Mouse (Mus musculus): ENCODE measurements at regions not wholly inside any gene's neighbourhood (a gene's known extent, or its start where the extent isn't known, plus 50 kb on each side); places are given as distances from the start of the nearest gene placed in this dataset.

DNA sequence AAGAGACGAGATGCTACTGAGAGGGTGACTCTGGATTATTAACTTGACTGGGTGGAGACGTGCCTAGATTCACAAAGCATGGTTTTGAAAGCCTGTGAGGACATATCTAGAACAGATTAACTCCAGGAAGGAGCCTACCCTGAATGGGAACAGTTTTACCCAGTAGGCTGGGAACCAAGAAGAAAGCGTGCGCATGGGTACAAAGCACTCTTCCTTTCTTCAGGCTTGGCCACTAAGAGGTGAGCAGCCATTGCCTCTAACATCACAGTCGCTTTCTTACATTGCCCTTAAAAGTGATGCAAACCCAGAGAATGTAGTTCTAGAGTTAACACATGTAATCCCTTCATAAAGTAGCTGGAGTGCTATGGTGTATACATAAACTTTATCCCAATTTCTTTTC, 414.0 kb downstream of the Efna5 start:
- no peaks in the 10 kb centered on the region for H3K36me3 ChIP-seq (ENCODE audit: control insufficient read depth, insufficient read depth)

DNA sequence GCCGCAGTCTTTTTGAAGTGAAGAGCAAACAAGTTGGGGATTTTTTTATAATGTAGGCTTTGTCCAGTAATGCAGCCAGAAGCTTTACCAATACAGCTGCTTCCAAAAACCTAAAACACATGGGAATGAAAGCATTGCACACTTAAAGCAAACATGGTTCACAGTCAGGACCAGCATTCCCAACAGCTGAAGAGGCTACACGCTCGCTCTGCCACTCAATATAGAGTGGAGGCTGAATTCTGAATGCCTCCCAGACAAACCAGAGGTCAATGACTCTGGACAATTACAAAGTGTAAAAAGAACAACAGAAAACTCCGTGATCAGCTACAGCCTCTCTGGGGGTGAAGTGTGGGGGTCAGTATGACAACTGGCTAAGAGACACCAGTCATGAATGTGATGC, 416.1 kb downstream of the Efna5 start:
- no peaks in the 10 kb centered on the region for H3K36me3 ChIP-seq (ENCODE audit: control insufficient read depth, insufficient read depth)
- TF ChIP-seq MAX (IDR thresholded peaks at IDR 0.05) (no peak), USF1 (IDR thresholded peaks at IDR 0.05; ENCODE audit: low read depth) (no peak), FOSL1 (IDR thresholded peaks at IDR 0.05; ENCODE audit: insufficient read depth, low read length, poor library complexity, severe bottlenecking) (no peak), CTCF (IDR thresholded peaks at IDR 0.05; ENCODE audit: control insufficient read depth, insufficient read depth, insufficient read length) (no peak), MYOG (IDR thresholded peaks at IDR 0.05; ENCODE audit: control insufficient read depth, extremely low read depth, insufficient read length) (no peak), MYOD1 (IDR thresholded peaks at IDR 0.05; ENCODE audit: control insufficient read depth, insufficient read length, low read depth) (no peak), CEBPB (IDR thresholded peaks at IDR 0.05; ENCODE audit: low read depth) (no peak)
- H3K79me3 ChIP-seq (ENCODE audit: low read depth): no peaks in the 10 kb centered on the region
- no peak overlapping the region for H3ac ChIP-seq (ENCODE audit: control insufficient read depth, insufficient read length, low read depth)
- H3K79me2 ChIP-seq (ENCODE audit: control insufficient read depth, insufficient read depth): no peaks in the 10 kb centered on the region
- H3K27me3 ChIP-seq (ENCODE audit: control insufficient read depth, insufficient read depth, insufficient read length): no peaks in the 10 kb centered on the region
- no peak overlapping the region for H3K4me3 ChIP-seq (ENCODE audit: insufficient read depth, poor library complexity, severe bottlenecking)

More for the DNA sequence above, 414.0 kb downstream of the Efna5 start:
- TF ChIP-seq MYOD1 (IDR thresholded peaks at IDR 0.05; ENCODE audit: control insufficient read depth, insufficient read length, low read depth) (no peak), MAX (IDR thresholded peaks at IDR 0.05) (no peak), FOSL1 (IDR thresholded peaks at IDR 0.05; ENCODE audit: insufficient read depth, low read length, poor library complexity, severe bottlenecking) (no peak), CEBPB (IDR thresholded peaks at IDR 0.05; ENCODE audit: low read depth) (no peak), USF1 (IDR thresholded peaks at IDR 0.05; ENCODE audit: low read depth) (no peak), MYOG (IDR thresholded peaks at IDR 0.05; ENCODE audit: control insufficient read depth, extremely low read depth, insufficient read length) (no peak), CTCF (IDR thresholded peaks at IDR 0.05; ENCODE audit: control insufficient read depth, insufficient read depth, insufficient read length) (no peak)
- H3ac ChIP-seq (ENCODE audit: control insufficient read depth, insufficient read length, low read depth): no peak overlapping the region
- H3K4me3 ChIP-seq (ENCODE audit: insufficient read depth, poor library complexity, severe bottlenecking): no peak overlapping the region
- H3K27me3 ChIP-seq (ENCODE audit: control insufficient read depth, insufficient read depth, insufficient read length): no peaks in the 10 kb centered on the region
- H3K79me2 ChIP-seq (ENCODE audit: control insufficient read depth, insufficient read depth): no peaks in the 10 kb centered on the region
- no peaks in the 10 kb centered on the region for H3K79me3 ChIP-seq (ENCODE audit: low read depth)

DNA sequence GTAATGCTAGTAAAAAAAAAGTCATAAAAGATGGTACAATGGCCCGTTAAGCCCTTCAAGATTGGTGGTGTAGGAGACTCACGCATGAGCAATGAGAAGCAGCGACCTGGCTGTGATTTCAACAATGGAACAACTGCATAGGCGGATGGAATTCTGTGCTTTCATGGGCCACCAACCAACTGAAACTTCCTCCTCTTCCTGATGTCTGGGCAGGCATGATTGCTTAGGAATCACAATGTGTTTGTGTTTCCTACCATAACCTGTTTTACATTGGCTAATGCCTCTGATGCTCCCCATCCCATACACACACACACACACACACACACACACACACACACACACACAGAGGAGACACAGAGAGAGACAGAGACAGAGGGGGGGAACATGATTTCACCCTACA, 416.9 kb downstream of the Efna5 start:
- no peak overlapping the region for H3ac ChIP-seq (ENCODE audit: control insufficient read depth, insufficient read length, low read depth)
- no peak for TF ChIP-seq CTCF (IDR thresholded peaks at IDR 0.05; ENCODE audit: control insufficient read depth, insufficient read depth, insufficient read length)
- no peaks in the 10 kb centered on the region for H3K36me3 ChIP-seq (ENCODE audit: control insufficient read depth, insufficient read depth)
- no peak overlapping the region for H3K4me3 ChIP-seq (ENCODE audit: insufficient read depth, poor library complexity, severe bottlenecking)
- H3K79me2 ChIP-seq (ENCODE audit: control insufficient read depth, insufficient read depth): no peaks in the 10 kb centered on the region
- H3K79me3 ChIP-seq (ENCODE audit: low read depth): no peaks in the 10 kb centered on the region
- H3K27me3 ChIP-seq (ENCODE audit: control insufficient read depth, insufficient read depth, insufficient read length): no peaks in the 10 kb centered on the region

- no peak overlapping the region for H3ac ChIP-seq (ENCODE audit: control insufficient read depth, insufficient read length, low read depth)
- no peaks in the 10 kb centered on the region for H3K27me3 ChIP-seq (ENCODE audit: control insufficient read depth, insufficient read depth, insufficient read length)
- no peaks in the 10 kb centered on the region for H3K79me3 ChIP-seq (ENCODE audit: low read depth)
- no peak for TF ChIP-seq MAX (IDR thresholded peaks at IDR 0.05)
- no peak for TF ChIP-seq USF1 (IDR thresholded peaks at IDR 0.05; ENCODE audit: low read depth)
- TF ChIP-seq CEBPB (IDR thresholded peaks at IDR 0.05; ENCODE audit: low read depth): no peak
- TF ChIP-seq MYOG (IDR thresholded peaks at IDR 0.05; ENCODE audit: control insufficient read depth, extremely low read depth, insufficient read length): no peak
- no peak for TF ChIP-seq MYOD1 (IDR thresholded peaks at IDR 0.05; ENCODE audit: control insufficient read depth, insufficient read length, low read depth)
- no peak for TF ChIP-seq CTCF (IDR thresholded peaks at IDR 0.05; ENCODE audit: control insufficient read depth, insufficient read depth, insufficient read length)
- no peak for TF ChIP-seq FOSL1 (IDR thresholded peaks at IDR 0.05; ENCODE audit: insufficient read depth, low read length, poor library complexity, severe bottlenecking)
- H3K79me2 ChIP-seq (ENCODE audit: control insufficient read depth, insufficient read depth): no peaks in the 10 kb centered on the region
- no peak overlapping the region for H3K4me3 ChIP-seq (ENCODE audit: insufficient read depth, poor library complexity, severe bottlenecking)
- H3K36me3 ChIP-seq (ENCODE audit: control insufficient read depth, insufficient read depth): no peaks in the 10 kb centered on the region
Measured at GRCm38 (mm10) chr17:62461304-62462245, 419.5 kb downstream of the Efna5 start.

GRCm38 (mm10) chr17:62458964-62459363, 422.2 kb downstream of the Efna5 start:
- Histone ChIP-seq H3K4me3 (ENCODE audit: insufficient read depth, poor library complexity, severe bottlenecking) (no peak overlapping the region), H3K36me3 (ENCODE audit: control insufficient read depth, insufficient read depth) (no peaks in the 10 kb centered on the region), H3K79me3 (ENCODE audit: low read depth) (no peaks in the 10 kb centered on the region), H3K27me3 (ENCODE audit: control insufficient read depth, insufficient read depth, insufficient read length) (no peaks in the 10 kb centered on the region), H3K79me2 (ENCODE audit: control insufficient read depth, insufficient read depth) (no peaks in the 10 kb centered on the region), H3ac (ENCODE audit: control insufficient read depth, insufficient read length, low read depth) (no peak overlapping the region)
- no peak for TF ChIP-seq MAX (IDR thresholded peaks at IDR 0.05)
- no peak for TF ChIP-seq FOSL1 (IDR thresholded peaks at IDR 0.05; ENCODE audit: insufficient read depth, low read length, poor library complexity, severe bottlenecking)
- TF ChIP-seq CTCF (IDR thresholded peaks at IDR 0.05; ENCODE audit: control insufficient read depth, insufficient read depth, insufficient read length): no peak
- TF ChIP-seq MYOG (IDR thresholded peaks at IDR 0.05; ENCODE audit: control insufficient read depth, extremely low read depth, insufficient read length): no peak
- no peak for TF ChIP-seq MYOD1 (IDR thresholded peaks at IDR 0.05; ENCODE audit: control insufficient read depth, insufficient read length, low read depth)
- TF ChIP-seq CEBPB (IDR thresholded peaks at IDR 0.05; ENCODE audit: low read depth): no peak
- TF ChIP-seq USF1 (IDR thresholded peaks at IDR 0.05; ENCODE audit: low read depth): no peak
